Mouse (Mus musculus) CH12.LX (cell line): ENCODE results near the gene Nipal4. TPM values are rescaled to one million over a fixed set of nuclear protein-coding genes. Genes with fewer than 3 reads are reported as not detected.

Source experiments
- DNase-seq: peaks from one replicate; pipeline ENCODE4 v3.0.0-alpha.2; 2013; ENCODE audit errors: extremely low read depth
- H3K27ac ChIP-seq: 2 replicates; pipeline ENCODE4 v1.5.1; 2012; ENCODE audit warnings: low read depth, mild to moderate bottlenecking, control low read depth, moderate library complexity; ENCODE audit not compliant: insufficient read depth
- H3K27me3 ChIP-seq: replicated peaks from 2 replicates; pipeline ENCODE3; 2012; ENCODE audit warnings: inconsistent platforms
- H3K36me3 ChIP-seq, 2 experiments: replicated peaks in 1 of 2; 2 replicates each; pipeline versions ENCODE3 to v1.6.1; 2012; ENCODE audit warnings: inconsistent platforms in 1 of 2, low read length in 1 of 2, mild to moderate bottlenecking in 1 of 2, mixed read lengths in 1 of 2, moderate library complexity in 1 of 2; ENCODE audit not compliant: control insufficient read depth in 1 of 2, insufficient read depth in 1 of 2
- H3K4me1 ChIP-seq, 2 experiments: 2 replicates each; pipeline ENCODE4 v1.6.1; 2012; ENCODE audit warnings: inconsistent platforms in 1 of 2, moderate library complexity in 1 of 2; ENCODE audit not compliant: insufficient read depth in 2 of 2, control insufficient read depth in 1 of 2
- H3K4me2 ChIP-seq: 2 replicates; pipeline ENCODE4 v1.6.1; 2012; ENCODE audit warnings: low read depth, mild to moderate bottlenecking, control low read depth; ENCODE audit not compliant: poor library complexity, insufficient read depth, severe bottlenecking
- H3K4me3 ChIP-seq, 3 experiments: fragments of 150-350 bp in 1 of 3; sonication (generic) in 1 of 3; replicated peaks in 1 of 3; 2 replicates each; pipeline versions ENCODE3 to v1.5.1; 2011 to 2012; ENCODE audit warnings: low read depth in 2 of 3, low read length in 2 of 3, mild to moderate bottlenecking in 2 of 3, moderate library complexity in 2 of 3, control low read depth in 1 of 3, improper control_type of control experiment in 1 of 3, inconsistent platforms in 1 of 3, mixed read lengths in 1 of 3; ENCODE audit not compliant: poor library complexity in 1 of 3
- H3K79me2 ChIP-seq: replicated peaks from 2 replicates; pipeline ENCODE4 v1.6.1; 2012; ENCODE audit warnings: mild to moderate bottlenecking, moderate library complexity; ENCODE audit not compliant: control insufficient read depth, poor library complexity, insufficient read depth, severe bottlenecking; ENCODE audit errors: extremely low read depth
- H3K9ac ChIP-seq: 2 replicates; pipeline ENCODE4 v1.6.1; 2012; ENCODE audit warnings: low read depth, mild to moderate bottlenecking, control low read depth, moderate library complexity; ENCODE audit not compliant: insufficient read depth
- H3K9me3 ChIP-seq: replicated peaks from 2 replicates; pipeline ENCODE3; 2012; ENCODE audit warnings: low read length, inconsistent platforms, mixed read lengths
- CHD1 ChIP-seq: IDR thresholded peaks from 2 replicates; pipeline ENCODE4 v1.6.1; 2012; ENCODE audit warnings: low read depth, low read length, improper control_type of control experiment, inconsistent platforms
- CHD2 ChIP-seq: IDR thresholded peaks from 2 replicates; pipeline ENCODE4 v1.6.1; 2011; ENCODE audit warnings: low read length, improper control_type of control experiment
- CTCF ChIP-seq, 2 experiments: IDR thresholded peaks in 1 of 2; conservative IDR thresholded peaks in 1 of 2; 2 replicates each; pipeline ENCODE4 v1.5.1; 2011 to 2012; ENCODE audit warnings: low read depth in 2 of 2, low read length in 2 of 2, improper control_type of control experiment in 1 of 2, inconsistent platforms in 1 of 2, mild to moderate bottlenecking in 1 of 2, moderate library complexity in 1 of 2
- E2F4 ChIP-seq: IDR thresholded peaks from 2 replicates; pipeline ENCODE4 v1.6.1; 2011; ENCODE audit warnings: low read depth, low read length, improper control_type of control experiment; ENCODE audit not compliant: insufficient replicate concordance
- ELF1 ChIP-seq: IDR thresholded peaks from 2 replicates; pipeline ENCODE4 v1.6.1; 2014; ENCODE audit warnings: low read depth, mild to moderate bottlenecking, inconsistent platforms, low read length, improper control_type of control experiment
- EP300 ChIP-seq: IDR thresholded peaks from 2 replicates; pipeline ENCODE4 v1.6.1; 2011; ENCODE audit warnings: low read length, improper control_type of control experiment
- ETS1 ChIP-seq: conservative IDR thresholded peaks from 2 replicates; pipeline ENCODE4 v1.6.1; 2012; ENCODE audit warnings: low read depth, mild to moderate bottlenecking, inconsistent platforms, low read length, improper control_type of control experiment, moderate library complexity
- GABPA ChIP-seq: IDR thresholded peaks from 2 replicates; pipeline ENCODE4 v1.6.1; 2012; ENCODE audit warnings: low read depth, low read length, improper control_type of control experiment, inconsistent platforms; ENCODE audit not compliant: insufficient replicate concordance
- HCFC1 ChIP-seq: IDR thresholded peaks from 2 replicates; pipeline ENCODE4 v1.6.1; 2012; ENCODE audit warnings: low read depth, mild to moderate bottlenecking, inconsistent platforms, low read length, improper control_type of control experiment
- IRF4 ChIP-seq: IDR thresholded peaks from 2 replicates; pipeline ENCODE4 v1.6.1; 2014; ENCODE audit warnings: low read depth, mild to moderate bottlenecking, inconsistent platforms, low read length, improper control_type of control experiment
- JUND ChIP-seq: conservative IDR thresholded peaks from 2 replicates; pipeline ENCODE4 v1.6.1; 2011; ENCODE audit warnings: low read depth, low read length, improper control_type of control experiment
- KAT2A ChIP-seq: IDR thresholded peaks from 2 replicates; pipeline ENCODE4 v1.6.1; 2012; ENCODE audit warnings: low read length, improper control_type of control experiment, inconsistent platforms; ENCODE audit not compliant: insufficient replicate concordance
- MAFK ChIP-seq: IDR thresholded peaks from 2 replicates; pipeline ENCODE4 v1.6.1; 2011; ENCODE audit warnings: low read length, improper control_type of control experiment; ENCODE audit not compliant: insufficient replicate concordance
- MAX ChIP-seq: IDR thresholded peaks from 2 replicates; pipeline ENCODE4 v1.6.1; 2011; ENCODE audit warnings: low read length, improper control_type of control experiment
- MAZ ChIP-seq: IDR thresholded peaks from 2 replicates; pipeline ENCODE4 v1.6.1; 2012; ENCODE audit warnings: low read depth, mild to moderate bottlenecking, inconsistent platforms, low read length, improper control_type of control experiment, moderate library complexity
- MEF2A ChIP-seq: IDR thresholded peaks from 2 replicates; pipeline ENCODE4 v1.6.1; 2014; ENCODE audit warnings: low read depth, mild to moderate bottlenecking, inconsistent platforms, low read length, improper control_type of control experiment, borderline replicate concordance
- MYC ChIP-seq: IDR thresholded peaks from 2 replicates; pipeline ENCODE4 v1.6.1; 2011; ENCODE audit warnings: low read depth, mild to moderate bottlenecking, improper control_type of control experiment, low read length
- NELFE ChIP-seq: IDR thresholded peaks from 2 replicates; pipeline ENCODE4 v1.6.1; 2011; ENCODE audit warnings: low read depth, low read length, improper control_type of control experiment
- NRF1 ChIP-seq: IDR thresholded peaks from 2 replicates; pipeline ENCODE4 v1.6.1; 2014; ENCODE audit warnings: low read depth, mild to moderate bottlenecking, inconsistent platforms, low read length, improper control_type of control experiment, moderate library complexity
- PAX5 ChIP-seq: IDR thresholded peaks from 2 replicates; pipeline ENCODE4 v1.6.1; 2012; ENCODE audit warnings: low read length, inconsistent platforms, mixed read lengths
- POLR2A ChIP-seq: IDR thresholded peaks from 2 replicates; pipeline ENCODE4 v1.6.1; 2011; ENCODE audit warnings: low read depth, mild to moderate bottlenecking, improper control_type of control experiment, low read length
- RAD21 ChIP-seq: IDR thresholded peaks from 2 replicates; pipeline ENCODE4 v1.6.1; 2011; ENCODE audit warnings: low read depth, mild to moderate bottlenecking, low read length, improper control_type of control experiment, moderate library complexity
- RCOR1 ChIP-seq: conservative IDR thresholded peaks from 2 replicates; pipeline ENCODE4 v1.6.1; 2012; ENCODE audit warnings: low read depth, mild to moderate bottlenecking, inconsistent platforms, low read length, improper control_type of control experiment
- UBTF ChIP-seq: IDR thresholded peaks from 2 replicates; pipeline ENCODE4 v1.6.1; 2012; ENCODE audit warnings: low read depth, mild to moderate bottlenecking, inconsistent platforms, low read length, improper control_type of control experiment, moderate library complexity
- USF2 ChIP-seq: conservative IDR thresholded peaks from 2 replicates; pipeline ENCODE4 v1.6.1; 2011; ENCODE audit warnings: low read depth, low read length, improper control_type of control experiment
- ZC3H11A ChIP-seq: IDR thresholded peaks from 2 replicates; pipeline ENCODE4 v1.6.1; 2012; ENCODE audit warnings: low read depth, mild to moderate bottlenecking, inconsistent platforms, low read length, improper control_type of control experiment
- ZMIZ1 ChIP-seq: IDR thresholded peaks from 2 replicates; pipeline ENCODE4 v1.6.1; 2012; ENCODE audit warnings: low read depth, mild to moderate bottlenecking, inconsistent platforms, low read length, improper control_type of control experiment
- ZNF384 ChIP-seq: IDR thresholded peaks from 2 replicates; pipeline ENCODE4 v1.6.1; 2012; ENCODE audit warnings: low read depth, low read length, improper control_type of control experiment, inconsistent platforms
- dilution Hi-C: fragments of 300-500 bp; cut with MboI; formaldehyde crosslinking; loops from 2 replicates; pipeline ENCODE4 v1.14.3; 2020; ENCODE audit warnings: low sequenced_read_pairs; ENCODE audit not compliant: extremely low pct_unique_long_range_greater_than_20kb, extremely low pct_ligation_motif_present
- in situ Hi-C: fragments of 300-500 bp; cut with MboI; formaldehyde crosslinking; loops from 3 replicates; pipeline ENCODE4 v1.14.3; 2019; ENCODE audit warnings: low sequenced_read_pairs, low pct_ligation_motif_present, low pct_unique_long_range_greater_than_20kb, mixed read lengths
- polyA plus RNA-seq: library from polyadenylated mRNA; unstranded; fragments of >175 nt; gene quantifications from 2 replicates; pipeline ENCODE4 v1.2.1, GENCODE M21; 2012; ENCODE audit warnings: low read depth; ENCODE audit not compliant: insufficient read length
- total RNA-seq, 2 experiments: library from RNA; depleted of rRNA; stranded (reverse); fragments of 300-350 nt in 1 of 2; fragments of >200 nt in 1 of 2; gene quantifications; 2 replicates each; pipeline ENCODE4 v1.2.3; 2012 to 2014

The Nipal4 gene
- total and polyA plus RNA-seq, 3 experiments: 0.08 TPM; not detected in 2

- in situ Hi-C loops (no loop called here), dilution Hi-C loops (no loop called here)
- Histone ChIP-seq H3K4me2 (no peak overlapping the region), H3K4me3 (no peak overlapping the region), H3K4me1 (peaks cover 3 to 37% of the 10 kb centered on the region in 2 experiments; a peak in 2 of 4 replicates), H3K79me2 (no peaks in the 10 kb centered on the region), H3K9me3 (no peaks in the 10 kb centered on the region), H3K36me3 (no peaks in the 10 kb centered on the region), H3K27ac (no peak overlapping the region), H3K9ac (no peak overlapping the region), H3K27me3 (no peaks in the 10 kb centered on the region)
- DNase-seq: no peak
- TF ChIP-seq CHD1: no peak
- no peak for TF ChIP-seq POLR2A
- no peak for TF ChIP-seq ZC3H11A
- TF ChIP-seq USF2: no peak
- no peak for TF ChIP-seq ZNF384
- TF ChIP-seq E2F4: no peak
- no peak for TF ChIP-seq CTCF (conservative IDR thresholded peaks at IDR 0.05 in 1 of 2, IDR thresholded peaks at IDR 0.05 in 1 of 2; ENCODE audit: low read depth in 2 of 2, low read length in 2 of 2)
- no peak for TF ChIP-seq JUND
- no peak for TF ChIP-seq ETS1
- TF ChIP-seq ELF1: no peak
- no peak for TF ChIP-seq MAX
- TF ChIP-seq HCFC1: no peak
- no peak for TF ChIP-seq PAX5
- TF ChIP-seq NRF1: no peak
- TF ChIP-seq KAT2A: no peak
- TF ChIP-seq IRF4: no peak
- no peak for TF ChIP-seq RCOR1
- no peak for TF ChIP-seq GABPA
These were observed 50.7 kb downstream of the Nipal4 start for GRCm38 (mm10) chr11:46115411-46116173.

GRCm38 (mm10) chr11:46115011-46115410, 51.3 kb downstream of the Nipal4 start:
- Histone ChIP-seq H3K9me3 (no peaks in the 10 kb centered on the region), H3K27ac (no peak overlapping the region), H3K4me3 (no peak overlapping the region), H3K4me2 (no peak overlapping the region), H3K9ac (no peak overlapping the region), H3K4me1 (peaks cover 3 to 37% of the 10 kb centered on the region in 2 experiments; a peak in 2 of 4 replicates), H3K79me2 (no peaks in the 10 kb centered on the region), H3K27me3 (no peaks in the 10 kb centered on the region), H3K36me3 (no peaks in the 10 kb centered on the region)
- dilution Hi-C loops: no loop called here
- no peak for TF ChIP-seq NELFE
- TF ChIP-seq MAFK: no peak
- no peak for TF ChIP-seq RAD21
- no peak for TF ChIP-seq MEF2A
- TF ChIP-seq UBTF: no peak
- TF ChIP-seq MAZ: no peak
- TF ChIP-seq RCOR1: no peak
- TF ChIP-seq NRF1: no peak
- TF ChIP-seq CHD2: no peak
- TF ChIP-seq EP300: no peak
- TF ChIP-seq ZMIZ1: no peak
- no peak for TF ChIP-seq JUND
- no peak for TF ChIP-seq MYC
- no peak for TF ChIP-seq MAX
- in situ Hi-C loops: no loop called here
- DNase-seq: no peak
